Mouse (Mus musculus) thymus, adult 18-20 months (tissue): Measurements from ENCODE around the gene Gna11.
A peak's percentile ranks its signal among the peaks of the same experiment; 100 is the strongest.

ENCODE experiments used
- DNase-seq, 2 experiments: peaks; one replicate each; pipeline ENCODE4 v3.0.0; 2022; ENCODE audit warnings: mixed read lengths in 2 of 2

The Gna11 gene

GRCm38 (mm10) chr10:81545161-81545747 is at the start of gene Gna11:
Gene Gna11 (minus strand): TSS chr10:81545190.
- peak; percentile 100 for DNase-seq

DNA sequence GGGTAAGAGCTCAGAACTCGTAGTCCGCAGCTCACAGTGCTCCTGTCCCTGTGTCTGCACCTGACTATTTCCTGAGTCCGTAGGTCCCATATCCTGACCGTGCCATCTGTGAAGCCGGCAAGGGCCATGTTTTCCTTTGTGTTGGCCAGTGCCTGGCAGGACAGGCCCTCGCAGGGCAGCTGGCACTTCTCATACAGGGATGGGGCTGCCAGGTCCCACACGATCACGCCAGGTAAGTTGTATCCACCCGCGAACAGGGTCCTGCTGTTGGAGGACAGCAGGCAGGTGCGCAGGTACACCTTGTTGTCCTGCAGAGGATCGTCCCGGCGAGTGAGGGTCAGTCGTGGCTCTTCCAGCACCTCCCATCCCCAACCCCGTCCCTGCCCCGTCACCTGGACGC is 48.9 kb upstream of the Gna11 start:
- DNase-seq = no peak

GRCm38 (mm10) chr10:81593223-81593622 is 48.2 kb upstream of the Gna11 start:
- no peak for DNase-seq

DNA sequence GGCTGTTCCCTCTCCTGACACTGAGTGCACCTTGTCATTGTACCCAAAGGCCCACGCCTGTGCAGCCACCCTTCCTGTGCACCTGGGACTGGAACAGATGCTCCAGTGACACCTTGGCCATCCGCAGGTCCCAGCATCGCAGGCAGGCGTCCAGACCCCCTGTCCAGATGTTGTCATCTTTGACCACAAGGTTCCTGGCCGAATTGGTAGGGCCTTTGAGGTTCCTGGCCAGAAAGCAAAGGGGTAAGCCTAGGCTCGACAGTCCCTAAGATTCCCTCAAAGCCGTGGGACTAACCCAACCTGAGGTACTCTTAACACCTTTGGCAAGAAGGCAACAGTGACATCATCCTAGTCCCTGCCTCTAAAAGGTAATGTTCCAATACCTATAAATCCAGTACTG is 47.6 kb upstream of the Gna11 start:
- no peak for DNase-seq

DNA sequence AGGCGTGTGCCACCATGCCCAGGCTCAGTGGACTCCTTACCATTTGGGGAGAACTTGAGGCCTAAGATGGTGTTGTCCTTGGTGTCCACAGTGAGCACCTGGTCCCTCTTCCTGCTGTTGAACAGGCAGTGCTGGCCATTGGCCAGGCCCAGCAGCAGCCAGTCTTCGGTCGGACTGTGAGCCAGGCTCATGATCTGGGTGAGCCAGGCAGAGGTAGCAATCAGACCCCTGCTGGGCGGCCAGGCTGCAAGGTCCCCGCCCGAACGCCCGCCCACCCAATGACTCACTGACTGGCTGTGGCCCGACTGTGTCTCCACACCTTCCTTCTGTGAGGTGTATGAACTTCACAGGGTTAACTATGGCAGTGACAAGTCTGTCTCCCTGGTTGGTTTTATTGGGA is 46.9 kb upstream of the Gna11 start:
- no peak for DNase-seq

GRCm38 (mm10) chr10:81588739-81589138 is 43.7 kb upstream of the Gna11 start:
- DNase-seq = no peak

DNA sequence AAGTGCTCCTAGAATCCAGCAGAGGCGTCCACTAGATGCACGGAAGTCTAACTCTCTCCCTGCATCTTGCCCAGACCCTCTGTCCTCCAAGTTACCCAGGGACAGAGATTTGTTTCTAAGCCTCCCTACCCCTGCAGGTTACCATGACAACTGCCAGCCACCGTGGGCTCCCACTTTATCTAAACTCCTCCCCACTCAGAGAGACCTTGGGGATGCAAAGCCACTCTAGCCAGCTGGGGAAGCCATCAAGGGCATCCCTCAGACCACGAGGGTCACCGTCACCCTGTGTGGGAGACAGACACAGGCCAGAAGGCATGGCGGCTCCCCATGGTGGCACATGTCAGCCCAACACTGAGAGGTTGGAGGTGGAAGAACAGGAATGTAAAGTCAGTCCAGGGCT is 38.4 kb upstream of the Gna11 start:
- no peak for DNase-seq

GRCm38 (mm10) chr10:81580441-81581070 is 35.6 kb upstream of the Gna11 start:
- no peak for DNase-seq

DNA sequence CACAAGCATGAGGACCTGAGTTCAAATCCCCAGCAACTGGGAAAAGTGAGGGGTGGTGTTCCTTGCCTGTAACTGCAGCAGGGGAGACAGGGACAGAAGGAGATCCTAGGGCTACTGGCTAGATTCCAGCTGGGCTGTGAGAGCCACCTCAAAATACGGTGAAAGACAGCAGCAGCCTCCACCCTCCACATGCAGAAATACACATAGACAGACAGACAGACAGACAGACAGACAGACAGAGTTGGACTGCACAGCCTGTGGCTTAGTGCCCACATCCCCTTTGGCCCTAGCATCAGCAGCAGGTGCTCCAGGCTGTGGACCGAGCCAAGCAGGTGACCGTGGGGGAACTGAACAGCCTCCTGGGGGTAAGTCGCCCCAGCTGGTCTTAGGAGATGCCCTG is 35.0 kb upstream of the Gna11 start:
- DNase-seq = no peak

DNA sequence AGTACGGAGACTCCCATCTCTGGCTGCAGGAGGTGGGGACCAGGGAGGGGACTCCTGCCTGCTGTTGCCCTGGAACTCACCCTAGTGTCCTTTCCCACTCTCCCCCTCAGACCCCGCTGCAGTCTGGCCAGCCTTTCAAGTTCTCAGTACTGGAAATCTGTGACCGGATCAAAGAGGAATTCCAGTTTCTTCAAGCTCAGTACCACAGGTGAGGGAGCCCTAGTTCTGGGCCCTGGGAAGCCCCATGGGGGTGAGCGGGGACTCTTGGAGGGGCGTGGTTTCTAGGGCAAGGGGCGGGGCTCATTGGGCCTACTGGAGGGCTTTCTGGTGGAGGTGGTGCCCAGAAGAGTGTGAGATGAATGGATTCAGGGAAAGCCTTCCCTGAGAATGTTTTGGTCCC is 30.7 kb upstream of the Gna11 start:
- DNase-seq = no peak

GRCm38 (mm10) chr10:81575208-81575631 is 30.2 kb upstream of the Gna11 start:
- peak in 1 of 2 experiments; percentile 40 for DNase-seq

DNA sequence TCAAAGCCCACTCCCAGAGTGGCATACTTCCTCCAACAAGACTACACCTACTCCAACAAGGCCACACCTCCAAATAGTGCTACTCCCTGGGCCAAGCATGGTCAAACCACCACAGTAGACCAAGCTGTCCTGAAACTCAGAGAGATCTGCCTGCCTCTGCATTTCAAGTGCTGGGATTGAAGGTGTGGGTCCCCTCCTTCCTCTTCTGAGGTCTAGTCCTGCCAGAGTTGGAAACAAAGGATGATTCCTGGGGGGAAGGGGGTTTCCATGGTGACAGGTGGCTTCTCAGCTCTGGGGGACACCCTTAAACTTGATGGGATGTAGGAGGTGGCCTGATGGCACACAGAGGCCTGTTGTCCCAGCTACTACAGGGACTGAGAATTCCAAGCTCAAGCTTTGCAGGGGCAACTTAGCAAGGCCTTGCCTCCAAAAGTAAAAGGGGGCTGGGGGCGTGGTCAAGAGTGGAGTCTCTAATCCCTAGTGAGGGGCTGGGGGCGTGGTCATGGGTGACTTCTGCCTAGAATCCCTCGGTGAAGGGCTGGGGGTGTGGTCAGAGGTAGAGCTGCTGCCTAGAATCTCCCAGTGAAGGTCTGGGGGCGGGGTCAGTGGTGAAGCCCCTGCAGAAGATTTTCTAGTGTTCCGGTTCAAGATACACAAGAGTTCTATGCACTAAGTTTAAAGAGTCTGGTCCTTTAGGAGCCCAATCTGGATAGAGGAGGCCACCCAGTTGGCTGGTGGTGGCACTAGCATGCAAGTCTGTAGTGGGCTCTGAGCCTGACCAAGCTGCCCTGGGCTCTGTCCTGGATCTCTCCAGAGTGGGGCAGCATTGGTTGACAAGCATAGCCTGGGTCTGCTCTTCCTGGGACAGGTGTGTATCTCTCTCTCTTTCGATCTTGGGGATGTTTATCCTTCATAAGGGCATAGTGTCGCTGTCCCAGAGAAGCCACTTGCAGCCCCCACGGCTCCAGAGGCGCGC is 29.4 kb upstream of the Gna11 start, which contains the start of gene Tle2:
TSS of gene Tle2 (plus strand) at position 481 of the 976 bp plus-strand sequence.
- DNase-seq = no peak

GRCm38 (mm10) chr10:81572975-81573374 is 28.0 kb upstream of the Gna11 start:
- no peak for DNase-seq

DNA sequence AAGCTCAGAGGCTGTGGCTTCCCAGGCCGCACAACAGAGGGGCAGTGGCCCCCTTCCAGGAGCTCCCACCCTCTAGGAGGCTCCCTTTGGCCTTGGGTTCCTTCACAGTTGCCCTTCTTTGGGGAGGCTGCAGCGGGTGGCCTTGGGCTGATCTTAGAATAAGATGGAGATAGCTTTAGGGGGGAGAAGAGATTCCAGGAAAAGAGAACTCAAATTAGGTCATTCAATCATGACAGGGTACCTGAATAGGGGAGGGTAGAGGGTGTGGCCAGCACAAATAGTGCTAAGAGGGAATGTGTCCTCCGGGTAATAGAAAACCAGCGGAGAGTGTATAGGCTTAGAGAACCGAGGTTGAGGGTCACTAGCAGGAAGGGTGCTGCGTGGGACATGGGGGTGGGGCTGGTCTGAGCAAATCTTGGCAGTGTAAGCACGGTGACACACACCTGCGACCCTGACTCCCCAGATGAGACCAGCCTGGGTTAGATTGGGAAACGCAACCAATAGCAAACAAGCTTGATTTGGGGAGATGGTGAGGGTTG is 27.2 kb upstream of the Gna11 start:
- no peak for DNase-seq

- peak; percentile 94 to 98 for DNase-seq
These were observed 26.5 kb upstream of the Gna11 start for GRCm38 (mm10) chr10:81571501-81571876.

DNA sequence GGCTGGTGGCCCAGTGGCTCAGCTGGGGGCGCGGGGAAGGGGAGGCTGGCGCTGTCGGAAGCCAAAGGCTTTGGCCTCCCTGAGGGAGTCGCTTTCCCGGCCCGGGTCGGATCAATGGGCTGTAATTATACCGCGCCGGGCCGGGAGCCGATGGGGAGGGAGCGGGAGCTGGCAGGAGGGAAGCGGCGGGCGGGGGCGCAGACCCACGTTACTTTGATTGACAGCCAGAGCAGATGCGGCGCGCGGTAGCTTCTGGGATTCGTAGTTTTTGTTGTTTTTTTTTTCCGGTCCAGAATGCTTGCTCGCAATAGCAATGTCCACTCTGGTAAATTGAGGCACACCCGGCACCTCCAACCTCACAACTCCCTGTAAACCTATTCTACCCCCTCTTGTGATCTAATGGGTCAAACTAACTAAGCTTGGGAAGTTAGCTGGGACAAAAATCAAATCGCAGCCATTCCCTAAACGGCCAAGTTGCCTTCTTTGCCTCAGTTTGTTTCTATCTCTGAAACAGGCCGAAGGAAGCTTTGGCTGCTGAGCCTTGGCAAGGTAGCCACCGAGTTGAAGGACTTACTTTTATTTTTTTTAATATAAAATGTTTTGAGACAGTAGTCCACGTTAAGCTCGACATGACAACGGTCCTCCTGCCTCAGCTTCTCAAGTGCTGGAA is 26.0 kb upstream of the Gna11 start:
- DNase-seq = peak; percentile 82 to 83

GRCm38 (mm10) chr10:81570238-81570800 is 25.3 kb upstream of the Gna11 start:
- DNase-seq = no peak

GRCm38 (mm10) chr10:81569507-81570237 is 24.7 kb upstream of the Gna11 start:
- no peak for DNase-seq

DNA sequence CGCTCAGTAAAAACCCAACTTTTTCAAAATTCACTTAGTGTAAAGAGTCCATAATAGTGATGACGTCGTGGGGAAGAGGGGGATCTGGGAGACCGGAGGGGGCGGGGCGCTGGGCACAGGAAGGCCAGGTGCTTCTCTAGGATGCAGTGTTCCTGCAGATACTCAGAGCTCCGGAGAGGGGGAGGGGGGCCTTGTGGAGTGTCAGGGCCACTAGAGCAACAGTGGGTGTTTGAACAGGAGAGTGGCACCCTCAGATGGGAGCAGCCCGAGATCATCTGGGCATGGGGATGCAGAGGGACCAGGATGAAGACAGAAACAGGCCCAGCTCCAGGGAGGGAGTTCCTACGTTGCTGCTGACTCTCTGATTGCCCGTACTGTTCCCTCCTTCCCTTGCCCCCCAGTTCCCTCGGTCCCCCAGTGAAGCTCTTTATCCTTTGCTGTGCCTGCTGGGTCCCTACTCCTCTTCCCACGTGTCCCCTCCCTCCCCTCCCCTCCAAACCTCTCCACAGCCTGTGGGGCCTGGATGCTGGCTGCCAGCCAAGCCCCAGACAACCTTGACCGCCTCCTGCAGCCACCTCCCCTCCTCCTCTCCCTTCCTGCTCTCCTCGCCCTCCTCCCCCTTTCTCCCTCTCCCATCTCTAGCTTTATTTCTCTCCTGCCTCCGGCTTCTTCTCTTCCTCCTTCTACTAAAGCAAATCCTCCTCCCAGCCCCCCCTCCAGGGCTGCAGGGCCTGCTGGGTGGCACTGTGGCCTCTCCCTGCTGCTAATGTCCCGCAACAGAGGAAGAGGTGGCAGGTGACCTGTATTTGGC is 23.6 kb upstream of the Gna11 start:
- DNase-seq = no peak
